Mouse (Mus musculus) stomach, embryonic 14.5 days (tissue): ENCODE results near the gene Fgr. TPM values are rescaled to one million over a fixed set of nuclear protein-coding genes. Genes with fewer than 3 reads are reported as not detected.
A peak's percentile ranks its signal among the peaks of the same experiment; 100 is the strongest.

ENCODE experiments used
- ATAC-seq: fragments of 200-750 bp; cut with Nextera tagmentation; 2 replicates; pipeline ENCODE4 v1.8.0; 2017; ENCODE audit warnings: low read depth, moderate TSS enrichment; ENCODE audit not compliant: insufficient number of reproducible peaks, insufficient read depth, low FRiP score
- H3K27ac ChIP-seq: fragments of 300-500 bp; sonication (generic); 2 replicates; pipeline ENCODE4 v1.5.1; 2014; ENCODE audit warnings: mild to moderate bottlenecking, low read length, moderate library complexity, mixed read lengths
- H3K27me3 ChIP-seq: fragments of 300-500 bp; sonication (generic); 2 replicates; pipeline ENCODE4 v1.6.1; 2014; ENCODE audit warnings: low read length, control low read depth, mixed read lengths; ENCODE audit not compliant: control insufficient read depth, insufficient read depth
- H3K36me3 ChIP-seq: fragments of 300-500 bp; sonication (generic); 2 replicates; pipeline ENCODE4 v1.6.1; 2014; ENCODE audit warnings: mild to moderate bottlenecking, control low read depth, low read length, moderate library complexity, mixed read lengths; ENCODE audit not compliant: control insufficient read depth, insufficient read depth
- H3K4me1 ChIP-seq: fragments of 300-500 bp; sonication (generic); 2 replicates; pipeline ENCODE4 v1.6.1; 2014; ENCODE audit warnings: low read length, control low read depth, mixed read lengths; ENCODE audit not compliant: control insufficient read depth, insufficient read depth
- H3K4me2 ChIP-seq: fragments of 300-500 bp; sonication (generic); replicated peaks from 2 replicates; pipeline ENCODE4 v1.6.1; 2014; ENCODE audit warnings: low read depth, low read length, control low read depth
- H3K4me3 ChIP-seq: fragments of 300-500 bp; sonication (generic); 2 replicates; pipeline ENCODE4 v1.5.1; 2014; ENCODE audit warnings: low read depth, low read length, control low read depth
- H3K9ac ChIP-seq: fragments of 300-500 bp; sonication (generic); replicated peaks from 2 replicates; pipeline ENCODE4 v1.6.1; 2014; ENCODE audit warnings: low read depth, mild to moderate bottlenecking, control low read depth, low read length, moderate library complexity, mixed read lengths
- H3K9me3 ChIP-seq: fragments of 300-500 bp; sonication (generic); 2 replicates; pipeline ENCODE4 v1.6.1; 2016; ENCODE audit warnings: low read depth, low read length, control low read depth; ENCODE audit not compliant: control insufficient read depth
- WGBS: fragments of 180-500 bp; shearing (Covaris S2); extraction: QIAGEN DNeasy Blood & Tissue Kit; methylation state at CpG from one replicate; pipeline ENCODE4 v1.1.7; 2014; 5-methylcytosine and 5-hydroxymethylcytosine counted together
- polyA plus RNA-seq: library from polyadenylated mRNA; unstranded; fragments of >200 nt; fragmentation: Nextera tagmentation; extraction: Ambion mirVana; gene quantifications from 2 replicates; pipeline ENCODE4 v1.2.1, GENCODE M21; 2014

Fgr gene
- polyA plus RNA-seq, 1 experiment from 2014 or later: 0.19 TPM

GRCm38 (mm10) chr4:132950999-132951398 lies 22.9 kb upstream of the Fgr start:
- Histone ChIP-seq H3K4me1 (peaks cover 12% of the 10 kb centered on the region), H3K36me3 (no peaks in the 10 kb centered on the region), H3K27ac (no peak overlapping the region), H3K27me3 (no peaks in the 10 kb centered on the region), H3K4me2 (no peak overlapping the region), H3K9ac (no peak overlapping the region), H3K9me3 (no peaks in the 10 kb centered on the region), H3K4me3 (no peak overlapping the region)
- no peak for ATAC-seq
- 41% methylated on average over 2 of the region's 2 CpGs for WGBS

DNA sequence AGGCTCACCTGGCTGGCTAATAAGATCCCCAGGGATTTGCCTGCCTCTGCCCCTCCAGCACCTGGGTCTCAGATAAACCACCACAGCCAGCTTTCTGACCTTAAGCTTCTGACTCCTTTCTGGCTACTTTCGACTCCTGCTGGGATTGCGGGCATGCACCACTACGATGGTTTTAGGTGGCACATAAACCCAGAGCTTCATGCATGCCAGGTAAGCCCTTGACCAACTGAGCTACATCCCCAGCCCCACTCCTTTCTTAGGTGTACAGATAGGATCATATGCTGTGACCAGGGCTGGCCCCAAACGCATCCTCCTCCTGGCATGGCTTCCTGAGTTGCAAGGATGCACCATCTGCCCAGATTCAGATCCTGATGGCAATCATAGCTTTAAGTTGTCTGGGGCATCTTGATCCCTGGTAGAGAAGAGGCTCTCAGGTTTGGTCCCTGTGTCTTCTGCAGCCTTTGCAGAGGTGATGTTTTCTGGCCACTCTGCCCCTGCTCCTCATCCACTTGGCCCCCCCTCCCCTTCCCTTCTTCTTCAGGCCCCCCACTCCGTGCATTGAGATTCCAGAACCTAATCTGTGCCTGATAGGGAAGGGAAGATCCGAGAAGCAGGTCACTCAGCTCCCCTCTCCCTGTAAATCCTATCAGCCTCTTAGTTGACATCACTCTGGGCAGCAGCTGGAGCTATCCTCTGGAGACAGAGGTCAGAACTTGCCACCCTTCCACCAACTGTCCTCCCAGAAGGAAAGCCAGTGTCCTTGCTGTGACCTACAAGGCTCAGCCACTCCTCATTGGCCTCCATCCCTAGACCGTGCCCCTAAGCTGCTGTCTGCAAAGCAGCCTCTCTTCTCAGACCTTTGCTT lies 19.1 kb upstream of the Fgr start:
- H3K4me3 ChIP-seq: no peak overlapping the region
- ATAC-seq: no peak
- H3K4me1 ChIP-seq: peaks cover 19% of the 10 kb centered on the region
- no peak overlapping the region for H3K4me2 ChIP-seq
- H3K36me3 ChIP-seq: no peaks in the 10 kb centered on the region
- H3K9ac ChIP-seq: no peak overlapping the region
- H3K9me3 ChIP-seq: no peaks in the 10 kb centered on the region
- 71% methylated on average over 7 of the region's 7 CpGs for WGBS
- H3K27ac ChIP-seq: no peak overlapping the region
- H3K27me3 ChIP-seq: no peaks in the 10 kb centered on the region

DNA sequence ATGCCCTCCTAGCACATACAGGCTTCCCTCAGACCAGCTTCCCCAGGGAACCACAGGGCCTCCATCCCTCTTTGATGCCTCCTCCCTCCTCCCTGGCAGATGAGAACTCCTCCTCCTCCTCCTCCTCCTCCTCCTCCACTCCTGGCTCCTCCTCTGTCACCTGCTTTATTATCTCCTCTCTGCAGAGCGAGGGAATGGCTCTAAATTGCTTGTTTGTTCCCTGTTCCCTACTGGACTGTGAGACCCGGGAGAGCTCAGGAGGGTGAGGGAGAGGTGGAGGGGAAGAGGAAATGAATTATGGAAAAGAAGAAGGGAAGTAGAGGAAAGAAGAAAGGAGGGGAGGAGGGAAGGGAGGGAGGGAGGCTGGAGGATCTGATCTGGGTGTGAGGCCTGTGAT lies 18.5 kb upstream of the Fgr start:
- H3K4me2 ChIP-seq: no peak overlapping the region
- 17% methylated on average over 2 of the region's 2 CpGs for WGBS
- H3K27ac ChIP-seq: no peak overlapping the region
- H3K4me1 ChIP-seq: peaks cover 23% of the 10 kb centered on the region
- no peak for ATAC-seq
- H3K9me3 ChIP-seq: no peaks in the 10 kb centered on the region
- no peaks in the 10 kb centered on the region for H3K36me3 ChIP-seq
- H3K27me3 ChIP-seq: no peaks in the 10 kb centered on the region
- no peak overlapping the region for H3K4me3 ChIP-seq
- no peak overlapping the region for H3K9ac ChIP-seq

DNA sequence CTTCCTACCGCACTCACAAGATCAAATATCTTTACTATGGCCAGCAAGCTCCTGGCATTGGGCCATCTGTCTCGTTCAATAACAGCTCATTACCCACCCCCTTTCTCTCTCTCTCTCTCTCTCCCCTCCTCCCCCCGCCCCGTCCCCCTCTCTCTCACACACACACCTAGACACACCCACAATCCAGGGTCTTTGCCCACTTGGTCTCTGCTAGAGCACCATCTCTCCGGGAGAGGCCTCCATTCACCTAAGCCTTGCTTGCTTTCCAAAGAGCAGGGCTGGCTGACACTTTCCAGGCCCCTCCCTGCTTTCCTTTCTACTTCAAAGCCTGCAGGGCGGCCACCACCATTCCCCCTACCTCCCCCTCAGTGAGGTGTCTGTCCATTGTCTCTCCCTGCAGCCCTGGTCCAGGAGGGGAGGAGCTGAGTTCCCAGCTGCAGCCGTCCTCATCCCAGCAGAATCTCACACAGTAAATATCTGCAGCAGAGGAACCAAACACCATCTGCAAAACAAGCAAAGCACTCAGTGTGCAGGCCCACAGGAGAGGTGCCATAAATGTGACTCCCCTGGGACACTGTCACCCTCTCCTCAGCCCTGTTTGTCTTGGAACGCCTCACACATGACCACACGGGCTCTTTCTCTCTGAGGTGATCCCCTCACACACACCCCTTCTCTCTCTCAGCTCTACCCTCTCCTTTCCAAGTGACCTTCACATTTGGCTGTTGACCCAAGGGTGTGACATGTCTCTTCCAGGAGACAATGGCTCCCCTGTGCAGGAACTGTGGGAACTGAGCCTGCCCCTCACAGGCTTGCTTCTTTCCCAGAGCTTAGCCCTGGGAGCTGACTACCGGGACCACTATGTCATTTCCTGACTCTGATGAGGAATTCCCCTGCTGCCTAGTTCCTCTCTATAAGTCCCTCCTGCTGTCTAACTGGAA lies 14.9 kb upstream of the Fgr start:
- H3K9ac ChIP-seq: no peak overlapping the region
- peak overlapping the region; percentile 84 for H3K27ac ChIP-seq
- WGBS: 9% methylated on average over 10 of the region's 10 CpGs
- peak; percentile 64; the same call in 1 of the 2 replicates for ATAC-seq
- no peaks in the 10 kb centered on the region for H3K27me3 ChIP-seq
- 0 out of 2 replicates have a peak overlapping the region, but pooled peaks have one; percentile 10 for H3K4me2 ChIP-seq
- no peaks in the 10 kb centered on the region for H3K36me3 ChIP-seq
- H3K9me3 ChIP-seq: no peaks in the 10 kb centered on the region
- no peak overlapping the region for H3K4me3 ChIP-seq
- peaks cover 27% of the 10 kb centered on the region for H3K4me1 ChIP-seq

- WGBS: 56% methylated on average over 3 of the region's 3 CpGs
- H3K27me3 ChIP-seq: no peaks in the 10 kb centered on the region
- peaks cover 27% of the 10 kb centered on the region for H3K4me1 ChIP-seq
- ATAC-seq: no peak
- H3K36me3 ChIP-seq: no peaks in the 10 kb centered on the region
- no peak overlapping the region for H3K9ac ChIP-seq
- H3K4me2 ChIP-seq: no peak overlapping the region
- peak overlapping the region; percentile 84 for H3K27ac ChIP-seq
- no peak overlapping the region for H3K4me3 ChIP-seq
- no peaks in the 10 kb centered on the region for H3K9me3 ChIP-seq
These were observed 14.2 kb upstream of the Fgr start for GRCm38 (mm10) chr4:132959679-132960045.

GRCm38 (mm10) chr4:132960313-132960712 lies 13.6 kb upstream of the Fgr start:
- Histone ChIP-seq H3K27me3 (no peaks in the 10 kb centered on the region), H3K4me2 (no peak overlapping the region), H3K4me1 (peaks cover 27% of the 10 kb centered on the region), H3K36me3 (no peaks in the 10 kb centered on the region), H3K27ac (no peak overlapping the region), H3K9ac (no peak overlapping the region), H3K9me3 (no peaks in the 10 kb centered on the region), H3K4me3 (no peak overlapping the region)
- 57% methylated on average over 5 of the region's 5 CpGs for WGBS
- no peak for ATAC-seq

- Histone ChIP-seq H3K9ac (no peak overlapping the region), H3K4me1 (peaks cover 25% of the 10 kb centered on the region), H3K27ac (no peak overlapping the region), H3K36me3 (no peaks in the 10 kb centered on the region), H3K4me3 (no peak overlapping the region), H3K27me3 (no peaks in the 10 kb centered on the region), H3K4me2 (no peak overlapping the region), H3K9me3 (no peaks in the 10 kb centered on the region)
- no peak for ATAC-seq
- WGBS: 53% methylated on average over 13 of the region's 13 CpGs
These were observed 12.8 kb upstream of the Fgr start for GRCm38 (mm10) chr4:132960864-132961639.

- H3K27me3 ChIP-seq: no peaks in the 10 kb centered on the region
- H3K36me3 ChIP-seq: no peaks in the 10 kb centered on the region
- H3K4me3 ChIP-seq: no peak overlapping the region
- ATAC-seq: no peak
- H3K9me3 ChIP-seq: no peaks in the 10 kb centered on the region
- 71% methylated on average over 5 of the region's 5 CpGs for WGBS
- no peak overlapping the region for H3K9ac ChIP-seq
- H3K27ac ChIP-seq: no peak overlapping the region
- peaks cover 25% of the 10 kb centered on the region for H3K4me1 ChIP-seq
- no peak overlapping the region for H3K4me2 ChIP-seq
These were observed 12.0 kb upstream of the Fgr start for GRCm38 (mm10) chr4:132961866-132962265.
